Mouse (Mus musculus) lung, embryonic 15.5 days (tissue): Measurements from ENCODE around the gene Morn4. TPM values are rescaled to one million over a fixed set of nuclear protein-coding genes. Genes with fewer than 3 reads are reported as not detected.
A peak's percentile ranks its signal among the peaks of the same experiment; 100 is the strongest.

Experiments used
- ATAC-seq: fragments of 200-750 bp; cut with Nextera tagmentation; 2 replicates; pipeline ENCODE4 v1.8.0; 2017; ENCODE audit warnings: moderate number of reproducible peaks, borderline replicate concordance; ENCODE audit not compliant: low FRiP score, low TSS enrichment; ENCODE audit errors: extremely low read depth
- H3K27ac ChIP-seq: fragments of 300-500 bp; sonication (generic); 2 replicates; pipeline ENCODE4 v1.5.1; 2015; ENCODE audit warnings: moderate library complexity, mild to moderate bottlenecking, inconsistent platforms
- H3K27me3 ChIP-seq: fragments of 300-500 bp; sonication (generic); 2 replicates; pipeline ENCODE4 v1.6.1; 2015; ENCODE audit warnings: inconsistent platforms
- H3K36me3 ChIP-seq: fragments of 300-500 bp; sonication (generic); 2 replicates; pipeline ENCODE4 v1.6.1; 2015; ENCODE audit warnings: inconsistent platforms
- H3K4me1 ChIP-seq: fragments of 300-500 bp; sonication (generic); 2 replicates; pipeline ENCODE4 v1.6.1; 2015; ENCODE audit warnings: inconsistent platforms
- H3K4me2 ChIP-seq: fragments of 300-500 bp; sonication (generic); 2 replicates; pipeline ENCODE4 v1.6.1; 2015; ENCODE audit warnings: inconsistent platforms, mild to moderate bottlenecking, moderate library complexity
- H3K4me3 ChIP-seq: fragments of 300-500 bp; sonication (generic); 2 replicates; pipeline ENCODE4 v1.5.1; 2015; ENCODE audit warnings: mild to moderate bottlenecking, inconsistent platforms
- H3K9ac ChIP-seq: fragments of 300-500 bp; sonication (generic); 2 replicates; pipeline ENCODE4 v1.6.1; 2015; ENCODE audit warnings: inconsistent platforms
- H3K9me3 ChIP-seq: fragments of 300-500 bp; sonication (generic); 2 replicates; pipeline ENCODE4 v1.6.1; 2016; ENCODE audit warnings: inconsistent platforms
- WGBS: fragments of 180-500 bp; shearing (Covaris S2); methylation state at CpG from one replicate; pipeline ENCODE4 v1.1.7; 2015; 5-methylcytosine and 5-hydroxymethylcytosine counted together
- polyA plus RNA-seq: library from polyadenylated mRNA; unstranded; fragments of >200 nt; fragmentation: Nextera tagmentation; extraction: Ambion mirVana; gene quantifications from 2 replicates; pipeline ENCODE4 v1.2.1, GENCODE M21; 2015

Morn4 gene
- 21.1 and 22.9 TPM in 2 replicates for polyA plus RNA-seq

DNA sequence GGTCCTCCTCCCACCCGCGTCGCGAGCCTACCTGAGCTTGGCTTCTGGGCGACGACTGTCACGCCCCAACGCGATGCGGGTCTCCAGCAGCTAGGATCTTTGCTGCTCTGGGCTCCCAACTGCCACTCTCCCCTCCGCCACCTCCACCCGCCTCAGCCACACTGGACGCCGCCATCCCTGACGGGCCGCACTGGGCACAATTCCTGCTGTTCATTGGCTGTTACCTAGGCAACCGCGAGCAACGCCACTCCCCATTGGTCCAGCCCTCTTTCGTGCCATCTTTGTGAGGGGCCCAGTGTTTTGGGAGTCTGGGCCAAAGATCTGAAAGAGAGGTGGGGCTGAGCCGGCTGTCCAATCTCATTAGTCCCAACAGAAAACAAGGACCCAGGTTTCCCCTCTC lies at the start of gene Morn4:
Gene Morn4 (minus strand): TSS at position 192 of the 400 bp plus-strand sequence.
- under 1% methylated on average over 21 of the region's 21 CpGs for WGBS
- H3K36me3 ChIP-seq: no peaks in the 10 kb centered on the region
- peak within 1 kb of the TSS; percentile 77 for H3K4me2 ChIP-seq
- peaks cover 17% of the 10 kb centered on the region for H3K4me1 ChIP-seq
- peak within 1 kb of the TSS; percentile 57 for H3K9ac ChIP-seq
- peak within 1 kb of the TSS; percentile 62 for H3K4me3 ChIP-seq
- no peak within 1 kb of the TSS; the same call in 1 of the 2 replicates for H3K27ac ChIP-seq
- H3K27me3 ChIP-seq: no peaks in the 10 kb centered on the region
- ATAC-seq: peak; percentile 70; the same call in 1 of the 2 replicates
- no peaks in the 10 kb centered on the region for H3K9me3 ChIP-seq

DNA sequence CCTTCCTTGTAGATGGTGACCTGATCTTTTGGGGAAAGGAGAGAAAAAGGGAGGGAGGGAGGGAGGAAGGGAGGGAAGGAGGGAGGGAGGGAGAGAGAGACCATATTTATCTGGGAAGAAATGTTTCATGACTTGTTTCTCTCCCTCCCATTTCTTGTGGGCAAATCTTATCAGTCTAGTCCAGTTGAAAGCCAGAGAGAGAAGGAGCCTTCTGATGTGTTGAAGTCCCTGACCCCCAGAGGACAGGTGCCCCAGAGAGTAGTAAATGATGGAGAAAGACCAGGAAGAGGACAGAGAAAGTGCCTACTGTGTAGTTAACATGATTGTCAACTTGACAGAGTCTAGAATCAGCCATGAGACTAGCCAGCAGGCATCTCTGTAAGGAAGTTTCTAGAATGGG lies 48.9 kb upstream of the Morn4 start:
- Histone ChIP-seq H3K36me3 (no peaks in the 10 kb centered on the region), H3K27ac (no peak overlapping the region), H3K4me3 (no peak overlapping the region), H3K4me2 (no peak overlapping the region), H3K9me3 (no peaks in the 10 kb centered on the region), H3K27me3 (no peaks in the 10 kb centered on the region), H3K9ac (no peak overlapping the region), H3K4me1 (peaks cover 9% of the 10 kb centered on the region)
- no peak for ATAC-seq

DNA sequence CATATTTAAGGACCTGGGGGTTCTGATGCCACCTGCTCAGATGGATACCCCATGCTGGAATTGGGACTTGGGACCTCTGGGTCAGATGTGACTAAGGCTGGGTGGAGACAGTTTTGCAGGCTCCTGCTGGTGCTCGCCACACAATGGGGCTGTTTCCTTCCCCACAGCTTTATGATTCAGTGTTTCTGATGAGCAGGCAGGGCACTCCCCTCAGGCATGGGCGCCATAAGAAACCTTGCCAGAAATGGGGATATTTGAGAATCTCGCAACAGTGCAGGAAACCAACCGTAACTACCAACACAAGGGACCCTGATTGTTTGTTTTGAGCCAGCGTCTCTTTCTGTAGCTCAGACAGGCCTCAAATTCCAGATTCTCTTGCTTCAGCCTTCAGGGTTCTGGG lies 44.9 kb upstream of the Morn4 start:
- Histone ChIP-seq H3K36me3 (no peaks in the 10 kb centered on the region), H3K4me1 (peaks cover 38% of the 10 kb centered on the region), H3K27me3 (no peaks in the 10 kb centered on the region), H3K27ac (peak overlapping the region; percentile 36), H3K4me3 (no peak overlapping the region), H3K9me3 (no peaks in the 10 kb centered on the region), H3K9ac (no peak overlapping the region), H3K4me2 (no peak overlapping the region)
- WGBS: 59% methylated on average over 5 of the region's 5 CpGs
- ATAC-seq: no peak

DNA sequence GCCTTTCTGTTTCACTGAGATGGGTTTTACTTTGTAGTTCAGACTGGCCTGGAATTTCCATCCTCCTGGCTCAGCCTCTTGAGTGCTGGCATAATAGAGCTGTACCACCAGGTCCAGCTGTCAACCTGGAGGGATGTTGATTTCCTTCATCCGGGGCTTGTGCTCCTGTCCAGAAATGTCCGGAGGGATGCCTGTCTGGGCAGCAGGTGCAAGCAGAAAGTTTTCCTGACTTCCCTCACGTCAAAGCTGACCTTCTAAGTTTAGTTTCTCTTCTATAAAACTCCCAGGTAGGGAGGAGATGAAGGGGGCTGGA lies 44.1 kb upstream of the Morn4 start:
- no peaks in the 10 kb centered on the region for H3K27me3 ChIP-seq
- H3K9ac ChIP-seq: no peak overlapping the region
- 58% methylated on average over 3 of the region's 3 CpGs for WGBS
- no peak overlapping the region for H3K4me3 ChIP-seq
- no peaks in the 10 kb centered on the region; the same call in 1 of the 2 replicates for H3K36me3 ChIP-seq
- peak overlapping the region; percentile 96 for H3K27ac ChIP-seq
- no peak for ATAC-seq
- H3K9me3 ChIP-seq: no peaks in the 10 kb centered on the region
- H3K4me2 ChIP-seq: no peak overlapping the region
- peaks cover 42% of the 10 kb centered on the region for H3K4me1 ChIP-seq

DNA sequence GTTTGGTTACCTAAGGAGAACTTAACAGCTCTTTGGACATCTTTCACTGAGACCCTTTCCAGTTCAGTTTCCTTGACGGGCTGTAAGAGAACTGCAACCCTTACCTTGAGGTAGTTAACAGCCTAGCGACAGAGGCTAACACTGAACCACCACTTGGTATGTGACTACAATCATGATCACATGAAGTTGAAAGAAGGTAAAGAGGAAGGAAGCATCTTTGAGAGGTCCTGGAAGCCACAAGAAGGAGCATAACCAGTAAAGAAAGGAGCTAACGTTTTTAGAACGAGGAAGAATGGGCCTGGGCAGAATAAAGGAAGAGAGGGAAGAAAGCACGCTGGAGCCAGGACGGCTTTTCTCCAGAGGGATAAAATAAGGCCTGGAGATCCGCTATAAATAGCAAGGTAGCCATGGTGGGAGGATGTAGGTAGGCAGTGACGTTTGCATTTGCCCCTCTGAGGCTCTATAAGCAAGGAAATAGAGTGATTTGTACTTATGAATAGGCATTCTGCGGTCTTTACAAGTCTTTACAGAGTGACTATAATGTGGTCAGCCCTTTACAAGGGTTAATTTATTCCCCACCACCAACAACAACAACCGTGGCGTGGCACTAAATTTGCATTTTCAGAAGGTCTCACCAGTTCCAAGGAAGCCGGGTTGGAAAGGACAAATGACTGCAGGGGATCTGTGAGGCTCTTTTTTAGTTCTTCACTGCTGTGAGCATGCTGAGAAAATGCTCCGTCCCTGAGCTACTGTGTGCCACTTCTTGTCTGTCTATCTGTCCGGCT lies 43.5 kb upstream of the Morn4 start:
- Histone ChIP-seq H3K4me1 (peaks cover 47% of the 10 kb centered on the region), H3K27me3 (no peaks in the 10 kb centered on the region), H3K27ac (peak overlapping the region; percentile 96), H3K9me3 (no peaks in the 10 kb centered on the region), H3K4me2 (peak overlapping the region; percentile 84), H3K9ac (no peak overlapping the region), H3K4me3 (peak overlapping the region; percentile 67), H3K36me3 (peaks cover 3% of the 10 kb centered on the region; the same call in 1 of the 2 replicates)
- WGBS: 37% methylated on average over 14 of the region's 14 CpGs
- peak; percentile 4; the same call in 1 of the 2 replicates for ATAC-seq

DNA sequence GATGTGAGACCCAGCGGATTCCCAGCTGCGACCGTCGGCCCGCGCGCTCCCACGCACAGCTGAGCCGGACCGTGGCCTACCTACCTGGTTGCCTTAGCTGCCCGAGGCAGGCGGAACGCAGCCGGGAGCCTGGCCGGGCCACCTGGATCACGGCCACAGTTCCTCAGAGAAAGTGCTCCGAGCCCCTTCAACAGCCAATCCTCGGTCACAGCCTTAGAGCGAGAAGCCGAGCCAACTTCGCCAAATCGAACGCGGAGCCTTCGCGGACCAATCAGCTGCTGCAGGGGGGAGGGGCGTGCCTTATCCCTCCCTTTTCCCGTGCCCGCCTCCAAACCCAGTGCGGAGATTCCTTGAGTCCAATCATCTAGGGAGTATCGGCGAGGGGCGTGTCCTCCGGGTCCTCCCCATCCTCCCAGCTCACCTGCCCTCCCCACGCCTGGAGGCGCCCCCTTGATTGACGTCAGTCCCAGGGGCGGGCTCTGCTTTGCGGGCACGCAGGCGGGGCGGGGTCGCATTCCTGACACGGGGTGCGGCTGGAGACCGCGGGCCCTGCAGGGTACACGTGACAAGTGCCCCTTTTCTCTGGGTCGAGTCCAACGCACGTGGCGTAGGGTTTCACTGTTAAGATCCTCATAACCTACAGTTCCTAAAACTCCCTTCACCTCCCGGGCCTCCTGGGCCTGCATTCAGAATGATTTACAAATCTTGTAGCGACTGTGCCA lies 42.8 kb upstream of the Morn4 start, which contains the start of gene Avpi1:
Gene Avpi1 (minus strand): TSS at position 273 of the 722 bp plus-strand sequence.
- under 1% methylated on average over 53 of the region's 54 CpGs for WGBS
- Histone ChIP-seq H3K4me3 (peak within 1 kb of the TSS; percentile 67), H3K27ac (peak within 1 kb of the TSS; percentile 96), H3K4me1 (peaks cover 49% of the 10 kb centered on the region), H3K9me3 (no peaks in the 10 kb centered on the region), H3K36me3 (peaks cover 11% of the 10 kb centered on the region), H3K9ac (peak within 1 kb of the TSS; percentile 90), H3K4me2 (peak within 1 kb of the TSS; percentile 84), H3K27me3 (no peaks in the 10 kb centered on the region)
- ATAC-seq: peak; percentile 97

DNA sequence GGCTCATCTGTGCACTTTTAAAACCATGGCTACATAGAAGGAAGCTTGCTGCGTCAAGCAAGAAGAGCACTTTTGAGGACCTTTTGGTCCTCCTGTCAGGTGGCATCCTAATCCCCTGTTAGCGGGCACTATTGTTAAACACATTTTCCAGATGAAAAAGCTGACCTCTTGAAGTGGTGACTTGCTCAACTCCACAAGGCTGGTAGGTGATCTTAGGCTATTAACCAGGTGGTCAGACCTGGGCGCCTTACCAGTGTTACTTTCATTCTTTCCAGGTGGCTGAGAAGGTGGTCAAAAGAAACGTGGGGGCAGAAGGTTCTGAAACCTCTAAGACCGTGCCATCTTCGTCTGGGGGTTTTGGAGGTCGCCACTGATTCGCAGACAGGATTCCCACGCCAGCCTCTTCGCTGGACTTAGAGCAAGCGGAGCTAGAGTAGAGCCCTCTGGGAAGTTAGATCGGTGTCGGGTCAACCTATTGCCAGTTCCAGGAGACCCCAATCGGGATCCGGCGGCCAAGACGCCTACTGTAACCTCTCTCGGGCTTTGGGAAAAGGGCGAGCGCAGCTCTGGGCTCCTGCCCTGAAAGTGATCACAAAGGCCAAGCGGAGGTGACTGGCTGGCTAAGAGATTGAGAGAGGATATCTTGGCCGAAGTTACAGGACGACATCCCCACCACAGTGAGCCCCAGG lies 42.0 kb upstream of the Morn4 start:
- peaks cover 49% of the 10 kb centered on the region for H3K4me1 ChIP-seq
- peak overlapping the region; percentile 96 for H3K27ac ChIP-seq
- H3K27me3 ChIP-seq: no peaks in the 10 kb centered on the region
- WGBS: 4% methylated on average over 23 of the region's 23 CpGs
- H3K4me3 ChIP-seq: peak overlapping the region; percentile 67
- H3K4me2 ChIP-seq: peak overlapping the region; percentile 84
- peak overlapping the region; percentile 90 for H3K9ac ChIP-seq
- ATAC-seq: no peak
- peaks cover 18% of the 10 kb centered on the region for H3K36me3 ChIP-seq
- H3K9me3 ChIP-seq: no peaks in the 10 kb centered on the region

DNA sequence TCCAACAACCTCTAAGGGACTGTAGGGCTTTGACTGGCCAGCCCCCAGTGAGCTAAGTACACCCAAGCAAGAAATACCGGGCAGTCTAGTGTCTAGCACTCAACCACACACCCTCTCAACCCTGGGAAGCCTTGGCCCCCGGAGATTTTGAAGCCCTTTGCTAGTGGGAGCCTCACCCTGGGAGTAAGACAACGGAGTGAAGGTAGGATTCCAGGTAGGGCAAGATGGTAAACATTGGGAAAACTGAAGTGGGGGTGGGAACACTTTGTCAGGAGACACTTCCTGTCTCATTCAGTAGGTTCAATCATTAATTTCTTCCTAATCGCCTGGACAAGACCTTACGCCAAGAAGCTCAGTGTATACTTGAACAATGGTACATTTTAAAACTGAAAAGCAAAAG lies 40.9 kb upstream of the Morn4 start:
- H3K4me3 ChIP-seq: peak overlapping the region; percentile 67
- H3K4me2 ChIP-seq: peak overlapping the region; percentile 84
- H3K27me3 ChIP-seq: no peaks in the 10 kb centered on the region
- H3K36me3 ChIP-seq: peaks cover 28% of the 10 kb centered on the region
- H3K4me1 ChIP-seq: peaks cover 49% of the 10 kb centered on the region
- 0 out of 2 replicates have a peak overlapping the region, but pooled peaks have one; percentile 3 for H3K9ac ChIP-seq
- no peak for ATAC-seq
- peak overlapping the region; percentile 96 for H3K27ac ChIP-seq
- WGBS: 59% methylated on average over 5 of the region's 5 CpGs
- no peaks in the 10 kb centered on the region for H3K9me3 ChIP-seq

DNA sequence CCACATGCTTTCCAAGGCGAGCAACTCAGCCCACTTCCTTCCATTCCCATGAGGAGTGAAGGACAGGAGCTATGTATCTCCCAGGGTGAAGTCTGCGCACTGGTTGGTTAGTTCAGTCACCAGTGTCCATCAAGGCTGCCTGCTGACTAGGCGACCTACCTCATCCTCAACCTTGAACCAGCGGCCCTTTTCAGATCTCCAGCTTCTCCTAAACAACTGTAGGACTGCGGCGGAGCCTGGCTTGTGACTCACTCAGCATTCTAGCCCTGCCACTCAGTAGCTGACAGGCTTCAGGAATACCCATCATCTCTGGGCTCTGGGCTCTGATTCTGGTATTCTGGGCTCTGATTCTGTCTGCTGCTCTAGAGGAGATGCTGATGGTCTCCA lies 40.1 kb upstream of the Morn4 start:
- Histone ChIP-seq H3K4me3 (no peak overlapping the region), H3K27me3 (no peaks in the 10 kb centered on the region), H3K9me3 (no peaks in the 10 kb centered on the region), H3K36me3 (peaks cover 36% of the 10 kb centered on the region), H3K27ac (peak overlapping the region; percentile 96), H3K4me1 (peaks cover 49% of the 10 kb centered on the region), H3K9ac (no peak overlapping the region), H3K4me2 (peak overlapping the region; percentile 84; the same call in 1 of the 2 replicates)
- 81% methylated on average over 6 of the region's 6 CpGs for WGBS
- no peak for ATAC-seq

DNA sequence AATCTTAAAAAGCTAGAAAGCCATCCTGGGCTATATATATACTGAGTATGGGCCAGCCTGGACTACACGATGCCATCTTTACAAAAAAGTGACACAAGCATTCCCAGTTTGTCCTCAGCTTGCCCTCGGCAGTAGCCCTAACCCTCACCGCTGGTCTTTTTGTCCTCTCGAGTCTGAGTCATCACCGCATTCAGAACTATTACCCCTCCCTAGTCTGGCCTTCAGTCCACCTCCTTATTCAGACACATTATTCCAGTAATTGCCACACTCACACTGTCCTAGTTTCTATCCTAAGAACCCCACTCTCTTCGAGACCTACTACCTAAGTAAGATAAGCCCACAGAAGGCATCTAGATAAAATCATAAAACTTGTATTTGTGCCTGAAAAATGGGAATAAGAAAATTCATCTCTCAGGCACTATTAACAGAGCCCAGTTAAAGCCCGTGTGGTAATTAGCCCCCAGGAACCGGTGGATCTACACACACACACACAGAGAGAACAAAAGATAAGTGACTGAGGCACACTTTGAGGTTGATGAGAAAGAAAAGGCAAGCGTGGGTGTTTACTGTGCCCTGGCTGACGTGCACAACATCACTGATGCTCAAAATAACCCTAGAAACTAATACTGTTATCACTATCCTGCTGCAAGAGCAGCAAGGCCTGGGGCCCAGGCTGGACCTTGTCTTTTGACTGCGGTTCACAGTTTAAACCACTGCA lies 39.5 kb upstream of the Morn4 start:
- no peak overlapping the region for H3K4me3 ChIP-seq
- WGBS: 81% methylated on average over 11 of the region's 11 CpGs
- H3K4me2 ChIP-seq: 0 out of 2 replicates have a peak overlapping the region, but pooled peaks have one; percentile 2
- H3K36me3 ChIP-seq: peaks cover 42% of the 10 kb centered on the region
- peaks cover 45% of the 10 kb centered on the region for H3K4me1 ChIP-seq
- H3K27me3 ChIP-seq: no peaks in the 10 kb centered on the region
- H3K9me3 ChIP-seq: no peaks in the 10 kb centered on the region
- no peak overlapping the region for H3K9ac ChIP-seq
- H3K27ac ChIP-seq: 0 out of 2 replicates have a peak overlapping the region, but pooled peaks have one; percentile 96
- ATAC-seq: no peak

DNA sequence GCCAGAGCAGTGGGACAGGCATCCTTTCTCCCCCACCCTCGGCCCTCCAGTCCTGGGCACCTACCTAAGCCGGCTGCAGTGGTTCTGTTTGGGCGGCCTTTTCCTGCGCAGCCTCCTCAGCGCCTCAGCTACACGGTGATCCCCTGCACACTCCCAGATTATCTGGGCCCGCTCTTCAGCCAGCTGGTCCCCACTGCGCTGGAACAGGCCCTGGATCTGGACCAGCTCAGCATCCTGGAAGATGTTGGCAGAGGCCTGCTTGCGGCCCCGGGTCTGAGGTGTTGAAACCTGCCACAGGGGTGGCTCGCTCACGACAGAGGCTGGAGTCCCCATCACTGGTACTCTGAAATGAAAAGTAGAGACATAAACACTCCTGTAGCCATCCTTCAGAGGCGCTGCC lies 38.5 kb upstream of the Morn4 start:
- Histone ChIP-seq H3K36me3 (peaks cover 51% of the 10 kb centered on the region), H3K4me3 (no peak overlapping the region), H3K27ac (no peak overlapping the region), H3K27me3 (no peaks in the 10 kb centered on the region), H3K9me3 (no peaks in the 10 kb centered on the region), H3K4me2 (no peak overlapping the region), H3K9ac (no peak overlapping the region), H3K4me1 (peaks cover 36% of the 10 kb centered on the region)
- WGBS: 81% methylated on average over 13 of the region's 13 CpGs
- no peak for ATAC-seq
